Mouse (Mus musculus): ENCODE measurements around the gene 5430427O19Rik. TPM values are rescaled to one million over a fixed set of nuclear protein-coding genes. Genes with fewer than 3 reads are reported as not detected.

5430427O19Rik gene
- 0.09 TPM in 1 of 2 replicates, not detected in the other for polyA plus RNA-seq (2015; fragmentation: Nextera tagmentation; extraction: Ambion mirVana)

DNA sequence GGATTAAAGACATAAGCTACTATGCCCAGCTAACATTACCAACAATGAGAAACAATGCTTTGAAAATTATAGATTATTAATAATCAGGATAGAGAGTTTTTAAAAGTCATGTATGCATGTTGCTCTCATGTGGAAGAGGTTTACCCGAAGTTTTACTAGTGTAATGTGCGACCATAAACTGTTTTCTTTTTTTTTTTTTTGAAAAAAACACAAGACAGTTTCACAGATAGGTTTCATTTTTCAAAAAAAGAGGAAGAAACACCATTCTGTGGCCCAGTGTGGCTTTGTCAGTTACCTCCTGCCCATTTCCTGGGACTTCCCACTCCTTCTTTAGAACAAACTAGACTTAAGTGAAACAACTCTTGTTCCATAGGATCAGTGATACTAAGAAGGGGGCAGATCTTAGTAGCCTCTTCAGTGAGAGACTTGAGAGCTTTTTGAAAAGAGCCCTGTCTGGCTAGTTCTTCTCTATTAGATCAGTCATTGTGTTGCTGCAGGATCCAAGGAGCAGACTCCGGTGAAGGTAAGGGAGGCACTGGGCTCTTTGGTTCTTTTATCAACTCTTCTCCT lies at the start of gene 5430427O19Rik:
Gene 5430427O19Rik, plus strand, starts transcription at position 441 of the 570 bp plus-strand sequence.
- Histone ChIP-seq H3K4me3 (replicated peaks; ENCODE audit: low read length) (no peak within 1 kb of the TSS), H3K27me3 (replicated peaks; ENCODE audit: control insufficient read depth, insufficient read depth, low read length) (no peaks in the 10 kb centered on the region), H3K27ac (ENCODE audit: low read length) (no peak within 1 kb of the TSS), H3K36me3 (ENCODE audit: control insufficient read depth, insufficient read depth) (no peaks in the 10 kb centered on the region), H3K9me3 (ENCODE audit: control insufficient read depth, low read length) (no peaks in the 10 kb centered on the region), H3K4me2 (ENCODE audit: low read length) (no peak within 1 kb of the TSS), H3K4me1 (replicated peaks; ENCODE audit: control insufficient read depth, insufficient read depth, low read length) (no peaks in the 10 kb centered on the region), H3K9ac (replicated peaks; ENCODE audit: low read depth, low read length) (no peak within 1 kb of the TSS)
- WGBS: 90% methylated on average over 3 of the region's 3 CpGs
- ATAC-seq: no peak

DNA sequence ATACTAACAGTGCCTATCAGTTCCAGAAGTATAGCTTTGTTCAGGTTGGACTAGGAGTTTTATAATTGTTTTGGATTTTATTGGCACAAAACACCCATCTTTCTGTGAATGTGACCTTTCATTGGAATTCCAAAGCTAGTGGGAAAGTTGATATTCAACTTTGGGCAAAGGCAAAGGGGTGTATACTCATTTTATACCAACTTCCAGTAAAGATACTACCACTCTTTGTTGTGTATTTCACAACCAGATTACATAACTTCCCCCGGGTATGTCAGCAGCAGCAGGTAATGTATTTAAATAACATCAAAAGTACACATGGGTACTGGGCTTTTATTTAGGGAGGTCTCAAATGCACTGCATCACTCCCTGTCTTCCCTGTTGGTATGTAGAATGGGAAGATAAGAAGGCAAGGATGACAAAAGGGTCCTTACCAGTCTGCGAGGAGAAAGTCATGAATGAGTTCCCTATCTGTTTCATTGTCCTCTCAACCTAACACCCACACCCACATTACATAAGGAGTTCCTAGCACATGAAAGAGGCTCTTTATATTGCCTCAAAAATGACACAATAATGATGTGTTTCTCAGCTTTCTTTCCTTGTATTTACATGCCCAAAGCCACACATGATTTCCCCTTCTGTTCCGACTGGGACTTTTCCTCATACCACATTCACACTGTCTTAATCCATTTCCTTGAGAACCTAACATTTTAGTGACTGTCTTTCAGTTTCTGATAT lies 42.3 kb upstream of the 5430427O19Rik start:
- Histone ChIP-seq H3K27me3 (replicated peaks; ENCODE audit: control insufficient read depth, insufficient read depth, low read length) (no peaks in the 10 kb centered on the region), H3K4me2 (ENCODE audit: low read length) (no peak overlapping the region), H3K9ac (replicated peaks; ENCODE audit: low read depth, low read length) (no peak overlapping the region), H3K4me1 (replicated peaks; ENCODE audit: control insufficient read depth, insufficient read depth, low read length) (no peaks in the 10 kb centered on the region), H3K4me3 (replicated peaks; ENCODE audit: low read length) (no peak overlapping the region), H3K36me3 (ENCODE audit: control insufficient read depth, insufficient read depth) (no peaks in the 10 kb centered on the region), H3K27ac (ENCODE audit: low read length) (no peak overlapping the region), H3K9me3 (ENCODE audit: control insufficient read depth, low read length) (no peaks in the 10 kb centered on the region)
- 90% methylated on average over 3 of the region's 3 CpGs for WGBS
- no peak for ATAC-seq

- Histone ChIP-seq H3K9ac (replicated peaks; ENCODE audit: low read depth, low read length) (no peak overlapping the region), H3K4me3 (replicated peaks; ENCODE audit: low read length) (no peak overlapping the region), H3K27ac (ENCODE audit: low read length) (no peak overlapping the region), H3K36me3 (ENCODE audit: control insufficient read depth, insufficient read depth) (no peaks in the 10 kb centered on the region), H3K27me3 (replicated peaks; ENCODE audit: control insufficient read depth, insufficient read depth, low read length) (no peaks in the 10 kb centered on the region), H3K4me1 (replicated peaks; ENCODE audit: control insufficient read depth, insufficient read depth, low read length) (no peaks in the 10 kb centered on the region), H3K9me3 (ENCODE audit: control insufficient read depth, low read length) (no peaks in the 10 kb centered on the region), H3K4me2 (ENCODE audit: low read length) (no peak overlapping the region)
- peak; percentile 58; the same call in 1 of the 2 replicates for ATAC-seq
These were observed 41.2 kb upstream of the 5430427O19Rik start for GRCm38 (mm10) chrX:85829000-85829399.

DNA sequence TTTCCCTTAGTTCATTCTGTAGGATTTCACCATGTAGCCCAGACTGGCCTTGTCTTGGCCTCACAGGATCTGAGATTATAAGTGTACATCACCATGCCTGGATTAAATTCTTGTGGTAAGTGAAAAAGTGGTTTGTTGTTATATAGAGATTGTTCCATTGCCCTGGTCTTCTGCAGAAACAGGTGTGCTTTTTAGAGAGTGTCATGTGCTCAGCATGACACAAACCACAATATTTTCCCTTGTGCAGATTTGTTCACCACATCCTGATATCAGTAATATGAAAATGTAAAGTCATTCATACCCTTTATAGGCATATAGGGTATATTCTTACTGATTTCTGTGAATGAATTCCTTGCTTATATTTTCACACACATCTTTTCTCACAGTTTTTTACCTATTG lies 31.0 kb upstream of the 5430427O19Rik start:
- H3K27me3 ChIP-seq (replicated peaks; ENCODE audit: control insufficient read depth, insufficient read depth, low read length): no peaks in the 10 kb centered on the region
- H3K27ac ChIP-seq (ENCODE audit: low read length): no peak overlapping the region
- no peak for ATAC-seq
- H3K4me1 ChIP-seq (replicated peaks; ENCODE audit: control insufficient read depth, insufficient read depth, low read length): no peaks in the 10 kb centered on the region
- no peak overlapping the region for H3K9ac ChIP-seq (replicated peaks; ENCODE audit: low read depth, low read length)
- no peaks in the 10 kb centered on the region for H3K36me3 ChIP-seq (ENCODE audit: control insufficient read depth, insufficient read depth)
- H3K9me3 ChIP-seq (ENCODE audit: control insufficient read depth, low read length): no peaks in the 10 kb centered on the region
- no peak overlapping the region for H3K4me3 ChIP-seq (replicated peaks; ENCODE audit: low read length)
- H3K4me2 ChIP-seq (ENCODE audit: low read length): no peak overlapping the region

DNA sequence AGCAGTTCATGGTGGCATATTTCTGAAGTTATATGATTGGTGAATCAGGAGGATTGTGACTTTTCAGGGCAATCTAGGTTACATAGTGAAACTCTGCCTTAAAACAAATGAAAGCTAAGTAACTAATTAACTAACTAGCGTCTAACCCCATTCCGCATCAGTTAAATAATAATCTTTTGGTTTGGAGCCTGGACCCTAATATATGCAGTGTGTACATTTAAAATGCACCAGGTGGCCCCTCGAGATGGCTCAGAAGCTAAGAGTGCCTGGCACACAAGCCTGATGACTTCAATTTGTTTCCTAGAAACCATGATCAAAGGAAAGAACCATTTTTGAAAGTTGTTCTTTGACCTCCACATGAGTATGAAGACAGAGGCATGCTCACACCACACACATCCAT lies 14.2 kb upstream of the 5430427O19Rik start:
- Histone ChIP-seq H3K9me3 (ENCODE audit: control insufficient read depth, low read length) (no peaks in the 10 kb centered on the region), H3K4me2 (ENCODE audit: low read length) (no peak overlapping the region), H3K4me3 (replicated peaks; ENCODE audit: low read length) (no peak overlapping the region), H3K27ac (ENCODE audit: low read length) (no peak overlapping the region), H3K4me1 (replicated peaks; ENCODE audit: control insufficient read depth, insufficient read depth, low read length) (no peaks in the 10 kb centered on the region), H3K36me3 (ENCODE audit: control insufficient read depth, insufficient read depth) (no peaks in the 10 kb centered on the region), H3K9ac (replicated peaks; ENCODE audit: low read depth, low read length) (no peak overlapping the region), H3K27me3 (replicated peaks; ENCODE audit: control insufficient read depth, insufficient read depth, low read length) (no peaks in the 10 kb centered on the region)
- 62% methylated on average over 3 of the region's 3 CpGs for WGBS
- ATAC-seq: no peak

GRCm38 (mm10) chrX:85857169-85857568 lies 13.0 kb upstream of the 5430427O19Rik start:
- Histone ChIP-seq H3K4me2 (ENCODE audit: low read length) (no peak overlapping the region), H3K36me3 (ENCODE audit: control insufficient read depth, insufficient read depth) (no peaks in the 10 kb centered on the region)
- no peak for ATAC-seq

DNA sequence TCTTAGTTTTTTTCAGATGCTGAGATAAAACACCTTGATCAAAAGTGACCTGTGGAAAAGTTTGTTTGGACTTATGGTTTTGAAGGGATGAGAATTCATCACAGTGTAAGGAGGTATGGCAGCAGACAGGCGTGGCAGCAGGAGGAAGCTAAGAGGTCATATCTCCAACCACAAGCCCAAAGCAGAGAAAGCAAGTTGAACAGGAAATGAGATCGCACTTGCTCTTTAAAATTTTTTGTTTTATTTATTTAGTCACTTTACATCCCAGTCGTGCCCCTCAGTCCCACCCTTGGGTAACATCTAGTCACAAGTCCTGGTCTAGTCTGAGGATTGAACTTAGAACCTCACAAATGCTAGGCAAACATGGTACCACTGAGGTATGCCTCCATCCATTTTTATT lies 2.1 kb upstream of the 5430427O19Rik start:
- H3K27ac ChIP-seq (ENCODE audit: low read length): no peak overlapping the region
- no peaks in the 10 kb centered on the region for H3K27me3 ChIP-seq (replicated peaks; ENCODE audit: control insufficient read depth, insufficient read depth, low read length)

More at GRCm38 (mm10) chrX:85857169-85857568, 13.0 kb upstream of the 5430427O19Rik start:
- no peaks in the 10 kb centered on the region for H3K27me3 ChIP-seq (replicated peaks; ENCODE audit: control insufficient read depth, insufficient read depth, low read length)
- H3K9ac ChIP-seq (replicated peaks; ENCODE audit: low read depth, low read length): no peak overlapping the region
- no peaks in the 10 kb centered on the region for H3K9me3 ChIP-seq (ENCODE audit: control insufficient read depth, low read length)
- no peak overlapping the region for H3K4me3 ChIP-seq (replicated peaks; ENCODE audit: low read length)
- no peaks in the 10 kb centered on the region for H3K4me1 ChIP-seq (replicated peaks; ENCODE audit: control insufficient read depth, insufficient read depth, low read length)
- H3K27ac ChIP-seq (ENCODE audit: low read length): no peak overlapping the region

DNA sequence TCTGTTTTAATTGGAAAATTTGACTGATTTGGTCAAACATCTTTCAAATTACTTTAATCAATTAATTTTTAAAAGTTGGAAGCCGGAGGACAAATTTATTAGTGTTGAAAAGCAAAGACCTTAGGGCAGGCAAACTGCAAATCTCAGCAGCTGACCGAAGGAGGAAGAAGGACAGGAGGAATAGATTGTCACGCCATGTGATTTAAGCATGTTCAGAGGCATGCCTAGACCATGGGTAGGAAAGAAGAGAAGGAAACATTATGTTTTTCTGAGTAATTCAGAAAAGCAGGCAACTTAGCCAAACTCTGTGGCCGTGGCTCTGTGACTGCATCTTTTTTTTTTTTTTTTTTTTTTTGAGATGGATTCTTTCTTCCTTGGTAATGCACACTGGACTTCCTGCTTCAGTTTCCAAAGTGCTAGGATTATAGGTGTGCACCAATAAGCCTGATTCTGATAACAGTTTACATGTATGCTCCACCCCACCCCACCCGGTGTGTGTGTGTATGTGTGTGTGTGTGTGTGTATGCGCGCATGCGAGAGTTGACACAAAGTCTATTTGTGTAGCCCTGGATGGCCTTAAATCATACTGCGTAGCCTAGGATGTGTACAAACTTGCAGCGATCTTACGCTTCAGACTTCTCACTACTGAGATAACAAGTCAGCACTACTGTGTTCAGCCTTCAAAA lies 1.4 kb downstream of the 5430427O19Rik start:
- H3K27ac ChIP-seq (ENCODE audit: low read length): no peak overlapping the region
- 96% methylated on average over 11 of the region's 11 CpGs for WGBS
- no peaks in the 10 kb centered on the region for H3K27me3 ChIP-seq (replicated peaks; ENCODE audit: control insufficient read depth, insufficient read depth, low read length)
- H3K4me3 ChIP-seq (replicated peaks; ENCODE audit: low read length): no peak overlapping the region
- no peaks in the 10 kb centered on the region for H3K36me3 ChIP-seq (ENCODE audit: control insufficient read depth, insufficient read depth)
- ATAC-seq: no peak
- H3K4me2 ChIP-seq (ENCODE audit: low read length): no peak overlapping the region
- H3K4me1 ChIP-seq (replicated peaks; ENCODE audit: control insufficient read depth, insufficient read depth, low read length): no peaks in the 10 kb centered on the region
- no peaks in the 10 kb centered on the region for H3K9me3 ChIP-seq (ENCODE audit: control insufficient read depth, low read length)
- no peak overlapping the region for H3K9ac ChIP-seq (replicated peaks; ENCODE audit: low read depth, low read length)

More for the DNA sequence above, 2.1 kb upstream of the 5430427O19Rik start:
- no peak overlapping the region for H3K4me3 ChIP-seq (replicated peaks; ENCODE audit: low read length)
- H3K4me2 ChIP-seq (ENCODE audit: low read length): no peak overlapping the region
- no peaks in the 10 kb centered on the region for H3K9me3 ChIP-seq (ENCODE audit: control insufficient read depth, low read length)
- no peaks in the 10 kb centered on the region for H3K36me3 ChIP-seq (ENCODE audit: control insufficient read depth, insufficient read depth)
- H3K9ac ChIP-seq (replicated peaks; ENCODE audit: low read depth, low read length): no peak overlapping the region
- no peak for ATAC-seq
- WGBS: 84% methylated on average over 3 of the region's 3 CpGs
- H3K4me1 ChIP-seq (replicated peaks; ENCODE audit: control insufficient read depth, insufficient read depth, low read length): no peaks in the 10 kb centered on the region

GRCm38 (mm10) chrX:85874367-85874766 lies 4.2 kb downstream of the 5430427O19Rik start:
- ATAC-seq: no peak
- WGBS: 92% methylated on average over 4 of the region's 4 CpGs
- H3K27me3 ChIP-seq (replicated peaks; ENCODE audit: control insufficient read depth, insufficient read depth, low read length): no peaks in the 10 kb centered on the region
- no peaks in the 10 kb centered on the region for H3K36me3 ChIP-seq (ENCODE audit: control insufficient read depth, insufficient read depth)
- no peak overlapping the region for H3K4me2 ChIP-seq (ENCODE audit: low read length)
- H3K9me3 ChIP-seq (ENCODE audit: control insufficient read depth, low read length): no peaks in the 10 kb centered on the region
- no peaks in the 10 kb centered on the region for H3K4me1 ChIP-seq (replicated peaks; ENCODE audit: control insufficient read depth, insufficient read depth, low read length)
- no peak overlapping the region for H3K27ac ChIP-seq (ENCODE audit: low read length)
- no peak overlapping the region for H3K9ac ChIP-seq (replicated peaks; ENCODE audit: low read depth, low read length)
- H3K4me3 ChIP-seq (replicated peaks; ENCODE audit: low read length): no peak overlapping the region

Data from forebrain, embryonic 16.5 days (tissue).